Mouse (Mus musculus) liver, embryonic 14.5 days (tissue): ENCODE measurements around the gene Hdac1. TPM values are rescaled to one million over a fixed set of nuclear protein-coding genes. Genes with fewer than 3 reads are reported as not detected.

Source experiments
- ATAC-seq: fragments of 200-750 bp; cut with Nextera tagmentation; 2 replicates; pipeline ENCODE4 v1.8.0; 2017; ENCODE audit warnings: moderate number of reproducible peaks, mild to moderate bottlenecking, moderate library complexity; ENCODE audit not compliant: insufficient read depth
- DNase-seq, 3 experiments: peaks; one replicate each; pipeline ENCODE4 v3.0.0-alpha.2; 2012 to 2013; ENCODE audit warnings: low read depth in 3 of 3, low spot score in 3 of 3
- H3K27ac ChIP-seq: fragments of 300-500 bp; sonication (generic); 2 replicates; pipeline ENCODE4 v1.5.1; 2014; ENCODE audit warnings: moderate library complexity, mild to moderate bottlenecking, control low read depth, inconsistent platforms
- H3K27me3 ChIP-seq: fragments of 300-500 bp; sonication (generic); 2 replicates; pipeline ENCODE4 v1.6.1; 2014; ENCODE audit warnings: mild to moderate bottlenecking, low read length, moderate library complexity; ENCODE audit not compliant: control insufficient read depth, insufficient read depth
- H3K36me3 ChIP-seq: fragments of 300-500 bp; sonication (generic); replicated peaks from 2 replicates; pipeline ENCODE4 v1.6.1; 2014; ENCODE audit warnings: low read depth; ENCODE audit not compliant: control insufficient read depth, insufficient read depth
- H3K4me1 ChIP-seq, 2 experiments: fragments of 200-500 bp in 1 of 2; fragments of 300-500 bp in 1 of 2; sonication (generic) in 1 of 2; replicated peaks; 2 replicates each; pipeline ENCODE4 v1.6.1; 2012 to 2014; ENCODE audit warnings: antibody characterized with exemption in 1 of 2, inconsistent platforms in 1 of 2, low read length in 1 of 2; ENCODE audit not compliant: control insufficient read depth in 2 of 2, insufficient read depth in 2 of 2
- H3K4me2 ChIP-seq: fragments of 300-500 bp; sonication (generic); 2 replicates; pipeline ENCODE4 v1.6.1; 2014; ENCODE audit warnings: low read depth, mild to moderate bottlenecking, control low read depth, moderate library complexity
- H3K4me3 ChIP-seq, 2 experiments: fragments of 200-500 bp in 1 of 2; fragments of 300-500 bp in 1 of 2; sonication (generic) in 1 of 2; 2 replicates each; pipeline ENCODE4 v1.5.1; 2012 to 2014; ENCODE audit warnings: low read depth in 2 of 2, low read length in 2 of 2, mild to moderate bottlenecking in 2 of 2, control low read depth in 1 of 2, inconsistent platforms in 1 of 2, moderate library complexity in 1 of 2; ENCODE audit not compliant: insufficient read depth in 1 of 2
- H3K9ac ChIP-seq: fragments of 300-500 bp; sonication (generic); replicated peaks from 2 replicates; pipeline ENCODE4 v1.6.1; 2014; ENCODE audit warnings: mild to moderate bottlenecking, control low read depth, moderate library complexity
- H3K9me3 ChIP-seq: fragments of 300-500 bp; sonication (generic); 2 replicates; pipeline ENCODE4 v1.6.1; 2016; ENCODE audit warnings: low read length, mixed read lengths; ENCODE audit not compliant: control insufficient read depth
- CTCF ChIP-seq: IDR thresholded peaks from 2 replicates; pipeline ENCODE4 v1.5.1; 2016; ENCODE audit warnings: antibody characterized with exemption, low read depth, control low read depth
- EP300 ChIP-seq: IDR thresholded peaks from 2 replicates; pipeline ENCODE4 v1.6.1; 2016; ENCODE audit warnings: antibody characterized with exemption, low read depth
- WGBS: fragments of 180-500 bp; shearing (Covaris S2); extraction: QIAGEN DNeasy Blood & Tissue Kit; methylation state at CpG from one replicate; pipeline ENCODE4 v1.1.7; 2014; ENCODE audit not compliant: insufficient replicate concordance; 5-methylcytosine and 5-hydroxymethylcytosine counted together
- polyA plus RNA-seq, 2 experiments: library from polyadenylated mRNA; depleted of rRNA in 1 of 2; stranded (reverse) in 1 of 2; unstranded in 1 of 2; fragments of >200 nt; fragmentation: Nextera tagmentation in 1 of 2; extraction: Ambion mirVana in 1 of 2; gene quantifications; 2 replicates each; pipeline versions ENCODE4 v1.2.1 to v1.2.3; 2012 to 2014

Gene Hdac1
- polyA plus RNA-seq, 2 experiments: 76.5 to 107 TPM

DNA sequence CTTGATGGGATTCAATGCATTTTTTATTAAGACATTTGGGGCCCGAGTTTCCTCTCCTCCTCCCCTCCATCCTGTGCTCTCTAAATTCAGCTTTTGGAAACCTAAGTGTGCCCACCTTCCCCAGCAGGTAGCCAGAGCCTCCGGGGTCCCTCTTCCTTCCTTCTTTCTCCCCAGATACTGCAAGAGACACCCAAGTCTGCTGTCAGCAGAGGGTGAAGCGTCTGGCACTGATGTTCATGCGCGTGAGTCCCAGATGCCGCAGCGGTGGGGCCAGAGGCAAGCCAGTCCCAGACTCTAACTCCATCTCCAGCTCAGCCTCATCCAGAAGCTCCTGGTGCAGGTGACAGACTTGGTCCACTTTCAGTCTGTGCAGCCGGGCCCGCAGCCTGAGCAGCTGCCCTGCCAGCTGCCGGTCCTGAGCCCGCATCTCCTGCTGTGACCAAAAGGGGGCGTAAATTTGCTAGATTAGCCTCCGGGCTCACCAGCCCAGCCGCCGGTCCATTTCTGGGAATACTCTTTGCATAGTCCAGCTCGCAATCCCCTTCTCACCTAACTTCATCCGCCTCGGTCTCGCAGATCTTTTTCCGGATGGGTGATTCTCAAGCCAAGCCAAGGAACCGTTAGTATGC, 34.5 kb upstream of the Hdac1 start:
- H3K9me3 ChIP-seq: no peaks in the 10 kb centered on the region
- peak overlapping the region in 1 of 2 experiments; percentile 5; a peak in 1 of 4 replicates for H3K4me3 ChIP-seq
- no peak overlapping the region for H3K4me2 ChIP-seq
- no peaks in the 10 kb centered on the region for H3K27me3 ChIP-seq
- no peak for TF ChIP-seq EP300
- peak; percentile 82 for TF ChIP-seq CTCF
- no peak overlapping the region for H3K27ac ChIP-seq
- H3K36me3 ChIP-seq: no peaks in the 10 kb centered on the region
- H3K4me1 ChIP-seq: peaks cover 0 to 4% of the 10 kb centered on the region in 2 experiments; a peak in 2 of 4 replicates
- no peak for ATAC-seq
- H3K9ac ChIP-seq: no peak overlapping the region
- DNase-seq: no peak
- 32% methylated on average over 21 of the region's 21 CpGs for WGBS

DNA sequence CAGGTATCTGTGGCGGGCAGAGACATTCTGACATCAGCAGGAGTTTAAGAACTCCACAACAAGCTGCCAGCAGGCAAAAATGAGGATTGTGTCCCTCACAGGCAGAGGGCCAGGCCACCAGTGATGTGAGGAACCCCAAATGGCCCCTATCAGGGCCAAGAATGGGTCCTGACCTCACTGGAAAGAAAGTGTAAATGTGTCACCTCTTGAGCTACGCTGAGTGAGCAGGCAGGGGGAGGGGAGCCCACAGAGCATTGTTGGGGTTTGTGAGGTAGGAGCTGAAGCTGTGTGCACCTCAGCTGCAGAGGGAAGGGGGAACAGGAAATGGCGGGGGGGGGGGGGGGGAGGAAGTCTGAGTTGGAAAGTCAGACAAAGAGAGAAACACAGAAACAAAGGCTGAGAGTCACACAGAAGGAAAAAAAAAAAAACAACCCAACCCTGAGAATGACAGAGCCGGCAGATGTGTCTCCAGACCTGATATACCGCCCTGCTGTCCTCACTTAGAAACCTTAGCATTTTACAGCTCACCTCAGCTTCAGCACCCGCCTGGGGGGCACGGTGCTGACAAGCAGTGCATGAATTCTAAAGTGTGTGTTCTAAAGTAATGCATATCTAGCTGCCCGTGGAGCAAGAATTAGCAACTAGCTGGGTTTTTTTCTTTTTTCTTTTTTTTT, 32.8 kb upstream of the Hdac1 start:
- no peak overlapping the region for H3K27ac ChIP-seq
- WGBS: 18% methylated on average over 7 of the region's 8 CpGs

DNA sequence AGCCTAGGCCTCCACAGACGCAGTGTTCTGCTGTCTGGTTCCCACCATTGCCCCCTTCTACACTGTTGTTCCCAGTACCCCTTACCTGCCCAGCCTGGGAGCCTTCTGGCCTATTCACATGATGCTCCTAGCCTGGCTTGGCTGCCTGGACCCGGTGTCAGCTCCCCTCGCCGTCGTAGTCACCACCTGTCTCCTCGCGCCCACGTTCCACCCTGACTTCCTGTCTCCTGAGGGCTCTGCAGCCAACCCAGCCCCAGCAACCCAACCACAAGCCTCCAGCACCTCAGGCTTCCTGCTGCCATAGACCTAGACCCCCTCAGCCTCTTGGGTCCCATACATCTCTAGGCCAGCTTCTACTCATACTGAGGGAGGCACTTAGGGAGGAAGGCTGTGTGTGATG, 30.9 kb upstream of the Hdac1 start, which contains the start of gene Lck:
Gene Lck, minus strand, starts transcription at position 212 of the 400 bp plus-strand sequence.
- Histone ChIP-seq H3K27ac (no peak within 1 kb of the TSS), H3K4me3 (no peak within 1 kb of the TSS), H3K4me2 (no peak within 1 kb of the TSS), H3K9ac (no peak within 1 kb of the TSS), H3K27me3 (no peaks in the 10 kb centered on the region), H3K9me3 (no peaks in the 10 kb centered on the region), H3K4me1 (peaks cover 0 to 2% of the 10 kb centered on the region in 2 experiments; a peak in 2 of 4 replicates), H3K36me3 (no peaks in the 10 kb centered on the region)
- TF ChIP-seq CTCF (no peak), EP300 (no peak)
- DNase-seq (no peak), ATAC-seq (no peak)
- 40% methylated on average over 8 of the region's 8 CpGs for WGBS

More for the DNA sequence above, 32.8 kb upstream of the Hdac1 start:
- Histone ChIP-seq H3K9ac (no peak overlapping the region), H3K4me3 (no peak overlapping the region), H3K27me3 (no peaks in the 10 kb centered on the region), H3K4me1 (peaks cover 0 to 4% of the 10 kb centered on the region in 2 experiments; a peak in 2 of 4 replicates), H3K9me3 (no peaks in the 10 kb centered on the region), H3K4me2 (peak overlapping the region; percentile 18; the same call in 1 of the 2 replicates), H3K36me3 (no peaks in the 10 kb centered on the region)
- no peak for DNase-seq
- no peak for ATAC-seq
- TF ChIP-seq EP300: no peak
- no peak for TF ChIP-seq CTCF

DNA sequence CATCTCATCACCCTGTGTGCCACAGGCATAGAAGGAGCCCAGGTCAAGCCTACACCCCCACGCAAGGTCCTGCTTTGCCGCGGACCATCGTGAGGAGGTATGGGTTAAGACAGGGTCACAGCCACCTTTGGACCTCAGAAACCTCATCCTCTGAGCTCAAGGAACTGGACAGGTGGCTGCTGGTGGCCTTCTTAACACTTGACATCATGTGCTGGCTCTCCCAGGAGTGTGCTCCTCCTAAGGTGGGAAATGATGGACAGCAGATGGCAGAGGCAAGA, 30.5 kb upstream of the Hdac1 start:
- 78% methylated on average over 4 of the region's 4 CpGs for WGBS
- Histone ChIP-seq H3K4me3 (no peak overlapping the region), H3K9me3 (no peaks in the 10 kb centered on the region), H3K36me3 (no peaks in the 10 kb centered on the region), H3K9ac (no peak overlapping the region), H3K27me3 (no peaks in the 10 kb centered on the region), H3K4me2 (no peak overlapping the region), H3K4me1 (peaks cover 0 to 2% of the 10 kb centered on the region in 2 experiments; a peak in 2 of 4 replicates), H3K27ac (no peak overlapping the region)
- TF ChIP-seq EP300 (no peak), CTCF (no peak)
- ATAC-seq: no peak
- DNase-seq: no peak
